Mouse (Mus musculus) heart, postnatal 36 days (tissue): Measurements from ENCODE around the gene Npr1. TPM values are rescaled to one million over a fixed set of nuclear protein-coding genes. Genes with fewer than 3 reads are reported as not detected.

Experiments used
- DNase-seq, 2 experiments: peaks; one replicate each; pipeline ENCODE4 v3.0.0; 2021 to 2022
- intact Hi-C: fragments of 180-260 bp; cut with DNase I; formaldehyde crosslinking; loops from one replicate; pipeline ENCODE4 v1.15.1; 2025
- total RNA-seq, 2 experiments: library from RNA; stranded (reverse); gene quantifications; 2 replicates each; pipeline ENCODE4 v1.2.3; 2021

Npr1 gene
- total RNA-seq, 2 experiments from 2014 or later: 19.9 to 21.3 TPM

GRCm38 (mm10) chr3:90445417-90446200 lies 20.1 kb downstream of the Npr1 start:
- intact Hi-C loops: loop anchor here (1.0 to 10.0 kb wide), 3 partner anchors 12 to 581 kb away; partner anchors contain the start of genes Ints3 and Npr1
- peak in 1 of 2 experiments; percentile 15 for DNase-seq

GRCm38 (mm10) chr3:90443977-90444376 lies 21.7 kb downstream of the Npr1 start:
- DNase-seq: no peak
- intact Hi-C loops: loop anchor here (2.0 to 10.0 kb wide), 2 partner anchors 31 to 579 kb away; no protein-coding TSS in a partner anchor

GRCm38 (mm10) chr3:90440756-90441155 lies 24.9 kb downstream of the Npr1 start:
- intact Hi-C loops: loop anchor here (10.0 kb wide), 1 partner anchor 576 kb away; no protein-coding TSS in a partner anchor
- DNase-seq: no peak

GRCm38 (mm10) chr3:90437131-90437530 lies 28.5 kb downstream of the Npr1 start:
- intact Hi-C loops: no loop called here
- DNase-seq: no peak

- intact Hi-C loops: no loop called here
- no peak for DNase-seq
These were observed 31.5 kb downstream of the Npr1 start for GRCm38 (mm10) chr3:90434073-90434730.

GRCm38 (mm10) chr3:90433381-90434020 lies 32.2 kb downstream of the Npr1 start, which contains the start of gene Ints3:
TSS of gene Ints3 (minus strand) at chr3:90433622.
- intact Hi-C loops: loop anchor here (1.0 kb wide), 2 partner anchors 13 to 32 kb away; partner anchors contain the start of gene Npr1
- peak; percentile 99 to 100 for DNase-seq

- DNase-seq: no peak
- intact Hi-C loops: loop anchor here (1.0 kb wide), 2 partner anchors 13 to 32 kb away; partner anchors contain the start of gene Npr1
These were observed 32.9 kb downstream of the Npr1 start for GRCm38 (mm10) chr3:90432811-90433219.

- no peak for DNase-seq
- intact Hi-C loops: no loop called here
These were observed 33.3 kb downstream of the Npr1 start for GRCm38 (mm10) chr3:90432348-90432747.

GRCm38 (mm10) chr3:90429576-90429975 lies 36.1 kb downstream of the Npr1 start:
- intact Hi-C loops: no loop called here

GRCm38 (mm10) chr3:90428186-90428585 lies 37.5 kb downstream of the Npr1 start:
- intact Hi-C loops: no loop called here
- DNase-seq: no peak

More at GRCm38 (mm10) chr3:90429576-90429975, 36.1 kb downstream of the Npr1 start:
- no peak for DNase-seq

- DNase-seq: no peak
- intact Hi-C loops: no loop called here
These were observed 38.1 kb downstream of the Npr1 start for GRCm38 (mm10) chr3:90427574-90427973.

- no peak for DNase-seq
- intact Hi-C loops: no loop called here
These were observed 40.2 kb downstream of the Npr1 start for GRCm38 (mm10) chr3:90425499-90425898.

GRCm38 (mm10) chr3:90423549-90423948 lies 42.1 kb downstream of the Npr1 start:
- intact Hi-C loops: no loop called here
- DNase-seq: no peak

- no peak for DNase-seq
- intact Hi-C loops: no loop called here
These were observed 45.0 kb downstream of the Npr1 start for GRCm38 (mm10) chr3:90420696-90421095.

- DNase-seq: no peak
- intact Hi-C loops: loop anchor here (2.0 to 10.0 kb wide), 3 partner anchors 30 to 239 kb away; partner anchors contain the start of genes S100a6 and S100a7a
These were observed 52.7 kb downstream of the Npr1 start for GRCm38 (mm10) chr3:90413011-90413396.

GRCm38 (mm10) chr3:90412312-90413010 lies 53.2 kb downstream of the Npr1 start:
- DNase-seq: peak; percentile 81 to 86
- intact Hi-C loops: loop anchor here (1.0 to 10.0 kb wide), 4 partner anchors 30 to 240 kb away; partner anchors contain the start of genes S100a6 and S100a7a

- intact Hi-C loops: no loop called here
These were observed 56.9 kb downstream of the Npr1 start for GRCm38 (mm10) chr3:90408721-90409120.

GRCm38 (mm10) chr3:90406414-90406813 lies 59.3 kb downstream of the Npr1 start:
- DNase-seq: no peak
- intact Hi-C loops: no loop called here

More at GRCm38 (mm10) chr3:90408721-90409120, 56.9 kb downstream of the Npr1 start:
- DNase-seq: no peak

GRCm38 (mm10) chr3:90404609-90405008 lies 61.1 kb downstream of the Npr1 start:
- intact Hi-C loops: no loop called here
- no peak for DNase-seq

GRCm38 (mm10) chr3:90404121-90404520 lies 61.5 kb downstream of the Npr1 start:
- intact Hi-C loops: no loop called here
- no peak for DNase-seq
